Mouse (Mus musculus): ENCODE results near the gene Itsn1.

DNA sequence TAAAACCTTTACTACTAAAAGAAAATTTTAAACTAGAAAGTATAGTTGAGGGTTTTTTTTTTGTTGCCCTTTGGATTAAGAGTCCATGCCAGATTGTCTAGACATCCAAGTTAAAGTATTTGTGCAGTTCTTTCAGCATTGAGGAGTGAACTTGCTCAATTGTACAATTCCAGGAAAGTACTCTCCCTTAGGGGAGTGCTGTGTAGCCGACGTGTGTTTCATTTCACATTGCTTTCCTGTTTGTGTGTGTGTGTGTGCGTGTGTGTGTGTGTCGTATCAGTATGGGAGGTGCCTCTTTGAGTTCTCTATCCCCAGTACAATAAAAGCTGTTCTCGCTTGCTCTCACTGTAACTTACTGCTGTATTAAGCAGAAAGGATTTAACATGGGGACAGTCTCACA is 100.0 kb downstream of the Itsn1 start:
- TF ChIP-seq EP300 (IDR thresholded peaks at IDR 0.05) = peak; percentile 71
- TF ChIP-seq CTCF (IDR thresholded peaks at IDR 0.05) = no peak
